Mouse (Mus musculus) limb, embryonic 14.5 days (tissue): ENCODE data around the gene Qk. TPM values are rescaled to one million over a fixed set of nuclear protein-coding genes. Genes with fewer than 3 reads are reported as not detected.

ENCODE experiments used
- ATAC-seq: fragments of 200-750 bp; cut with Nextera tagmentation; 2 replicates; pipeline ENCODE4 v1.8.0; 2017; ENCODE audit warnings: low read depth, moderate number of reproducible peaks, moderate TSS enrichment; ENCODE audit not compliant: low FRiP score
- DNase-seq: peaks from one replicate; pipeline ENCODE4 v3.0.0-alpha.2; 2015; ENCODE audit warnings: low spot score
- H3K27ac ChIP-seq: fragments of 300-500 bp; sonication (generic); replicated peaks from 2 replicates; pipeline ENCODE4 v1.5.1; 2014; ENCODE audit warnings: low read depth, mild to moderate bottlenecking, low read length, moderate library complexity, mixed read lengths
- H3K27me3 ChIP-seq: fragments of 300-500 bp; sonication (generic); 2 replicates; pipeline ENCODE4 v1.6.1; 2014; ENCODE audit warnings: low read length, mixed read lengths; ENCODE audit not compliant: control insufficient read depth, insufficient read depth
- H3K36me3 ChIP-seq: fragments of 300-500 bp; sonication (generic); 2 replicates; pipeline ENCODE4 v1.6.1; 2014; ENCODE audit warnings: mild to moderate bottlenecking, low read length, moderate library complexity, mixed read lengths; ENCODE audit not compliant: control insufficient read depth, insufficient read depth
- H3K4me1 ChIP-seq: fragments of 300-500 bp; sonication (generic); 2 replicates; pipeline ENCODE4 v1.6.1; 2014; ENCODE audit warnings: antibody characterized with exemption, low read length, mixed read lengths; ENCODE audit not compliant: control insufficient read depth, insufficient read depth
- H3K4me2 ChIP-seq: fragments of 300-500 bp; sonication (generic); replicated peaks from 2 replicates; pipeline ENCODE4 v1.6.1; 2014; ENCODE audit warnings: low read depth, mild to moderate bottlenecking, low read length, moderate library complexity; ENCODE audit not compliant: severe bottlenecking
- H3K4me3 ChIP-seq: fragments of 300-500 bp; sonication (generic); replicated peaks from 2 replicates; pipeline ENCODE4 v1.5.1; 2014; ENCODE audit warnings: low read length
- H3K9ac ChIP-seq: fragments of 300-500 bp; sonication (generic); 2 replicates; pipeline ENCODE4 v1.6.1; 2014; ENCODE audit warnings: mild to moderate bottlenecking, low read depth, low read length, moderate library complexity; ENCODE audit not compliant: severe bottlenecking
- H3K9me3 ChIP-seq: fragments of 300-500 bp; sonication (generic); 2 replicates; pipeline ENCODE4 v1.6.1; 2016; ENCODE audit warnings: low read length; ENCODE audit not compliant: control insufficient read depth
- POLR2A ChIP-seq: fragments of 200-500 bp; IDR thresholded peaks from 2 replicates; pipeline ENCODE4 v1.8.0; 2012; ENCODE audit warnings: inconsistent platforms, mild to moderate bottlenecking, moderate library complexity, borderline replicate concordance; ENCODE audit not compliant: insufficient read depth, insufficient read length; ENCODE audit errors: extremely low read depth
- WGBS: fragments of 180-500 bp; shearing (Covaris S2); extraction: QIAGEN DNeasy Blood & Tissue Kit; methylation state at CpG from one replicate; pipeline ENCODE4 v1.1.7; 2014; 5-methylcytosine and 5-hydroxymethylcytosine counted together
- polyA plus RNA-seq, 2 experiments: library from polyadenylated mRNA; depleted of rRNA in 1 of 2; stranded (reverse) in 1 of 2; unstranded in 1 of 2; fragments of >200 nt; fragmentation: Nextera tagmentation in 1 of 2; extraction: Ambion mirVana in 1 of 2; gene quantifications; 2 replicates each; pipeline versions ENCODE4 v1.2.1 to v1.2.3; 2012 to 2014

Gene Qk
- 164 and 197 TPM in 2 replicates for polyA plus RNA-seq (2012; rRNA removed)
- 47.4 and 52.7 TPM in 2 replicates for polyA plus RNA-seq (2014; fragmentation: Nextera tagmentation; extraction: Ambion mirVana)

- WGBS = under 1% methylated on average over 49 of the region's 86 CpGs
- ATAC-seq = peak; percentile 86
- H3K36me3 ChIP-seq = peaks cover under 1% of the 10 kb centered on the region; the same call in 1 of the 2 replicates
Measured at GRCm38 (mm10) chr17:10319685-10320455, at the start of gene Qk. Gene Qk, minus strand, starts transcription at chr17:10319854.

GRCm38 (mm10) chr17:10367044-10367443 lies 47.4 kb upstream of the Qk start:
- no peak overlapping the region for H3K4me3 ChIP-seq
- no peak overlapping the region for H3K27ac ChIP-seq
- H3K36me3 ChIP-seq = no peaks in the 10 kb centered on the region
- H3K9ac ChIP-seq = no peak overlapping the region
- H3K4me1 ChIP-seq = 0 out of 2 replicates have a peak, but pooled peaks cover 2% of the 10 kb centered on the region
- ATAC-seq = no peak
- H3K9me3 ChIP-seq = no peaks in the 10 kb centered on the region
- no peak for TF ChIP-seq POLR2A
- no peak for DNase-seq
- H3K27me3 ChIP-seq = no peaks in the 10 kb centered on the region
- no peak overlapping the region for H3K4me2 ChIP-seq
- WGBS = 74% methylated on average over 5 of the region's 5 CpGs

More at GRCm38 (mm10) chr17:10319685-10320455, at the start of gene Qk:
- peak within 1 kb of the TSS; percentile 99 for H3K27ac ChIP-seq
- TF ChIP-seq POLR2A = 0 out of 2 replicates have a peak, but pooled peaks have one; percentile 31
- H3K4me3 ChIP-seq = peak within 1 kb of the TSS; percentile 85
- peak within 1 kb of the TSS; percentile 98 for H3K9ac ChIP-seq
- DNase-seq = peak; percentile 94
- H3K4me2 ChIP-seq = peak within 1 kb of the TSS; percentile 63
- H3K4me1 ChIP-seq = peaks cover 6% of the 10 kb centered on the region
- no peaks in the 10 kb centered on the region for H3K9me3 ChIP-seq
- no peaks in the 10 kb centered on the region for H3K27me3 ChIP-seq

- WGBS = 90% methylated on average over 4 of the region's 4 CpGs
- no peak for TF ChIP-seq POLR2A
- DNase-seq = no peak
Measured at GRCm38 (mm10) chr17:10366577-10366976, 46.9 kb upstream of the Qk start.

GRCm38 (mm10) chr17:10365501-10366482 lies 46.1 kb upstream of the Qk start:
- DNase-seq (no peak), ATAC-seq (no peak)
- H3K4me3 ChIP-seq = no peak overlapping the region
- no peak overlapping the region for H3K27ac ChIP-seq
- no peak overlapping the region for H3K4me2 ChIP-seq
- WGBS = 66% methylated on average over 13 of the region's 13 CpGs
- H3K4me1 ChIP-seq = 0 out of 2 replicates have a peak, but pooled peaks cover 2% of the 10 kb centered on the region
- H3K36me3 ChIP-seq = no peaks in the 10 kb centered on the region
- TF ChIP-seq POLR2A = no peak
- H3K9me3 ChIP-seq = no peaks in the 10 kb centered on the region
- H3K27me3 ChIP-seq = no peaks in the 10 kb centered on the region
- no peak overlapping the region for H3K9ac ChIP-seq

More at GRCm38 (mm10) chr17:10366577-10366976, 46.9 kb upstream of the Qk start:
- H3K36me3 ChIP-seq = no peaks in the 10 kb centered on the region
- H3K4me1 ChIP-seq = 0 out of 2 replicates have a peak, but pooled peaks cover 2% of the 10 kb centered on the region
- H3K27ac ChIP-seq = no peak overlapping the region
- H3K9ac ChIP-seq = no peak overlapping the region
- H3K27me3 ChIP-seq = no peaks in the 10 kb centered on the region
- no peak overlapping the region for H3K4me3 ChIP-seq
- H3K4me2 ChIP-seq = no peak overlapping the region
- H3K9me3 ChIP-seq = no peaks in the 10 kb centered on the region
- ATAC-seq = no peak

- no peaks in the 10 kb centered on the region for H3K9me3 ChIP-seq
- DNase-seq (no peak), ATAC-seq (no peak)
- WGBS = 63% methylated on average over 3 of the region's 3 CpGs
- no peak overlapping the region for H3K4me2 ChIP-seq
- H3K27me3 ChIP-seq = no peaks in the 10 kb centered on the region
- no peak overlapping the region for H3K27ac ChIP-seq
- no peak for TF ChIP-seq POLR2A
- H3K36me3 ChIP-seq = no peaks in the 10 kb centered on the region
- H3K4me1 ChIP-seq = 0 out of 2 replicates have a peak, but pooled peaks cover 2% of the 10 kb centered on the region
- H3K9ac ChIP-seq = no peak overlapping the region
- no peak overlapping the region for H3K4me3 ChIP-seq
Measured at GRCm38 (mm10) chr17:10363151-10363550, 43.5 kb upstream of the Qk start.
